Mouse (Mus musculus) midbrain, embryonic 11.5 days (tissue): ENCODE data around the gene Spry1. TPM values are rescaled to one million over a fixed set of nuclear protein-coding genes. Genes with fewer than 3 reads are reported as not detected.
"Not testable (repeated sequence)": the region's sequence is repeated elsewhere in the genome, so short reads cannot be mapped to it uniquely, and the experiment has no call there.

Experiments
- ATAC-seq: fragments of 200-750 bp; cut with Nextera tagmentation; 2 replicates; pipeline ENCODE4 v1.8.0; 2017; ENCODE audit warnings: moderate TSS enrichment, moderate library complexity; ENCODE audit not compliant: low FRiP score
- DNase-seq: peaks from one replicate; pipeline ENCODE4 v3.0.0; 2015; ENCODE audit warnings: low spot score; ENCODE audit errors: missing footprints
- H3K27ac ChIP-seq: fragments of 300-500 bp; sonication (generic); 2 replicates; pipeline ENCODE4 v1.5.1; 2014; ENCODE audit warnings: low read depth, low read length
- H3K27me3 ChIP-seq: fragments of 300-500 bp; sonication (generic); 2 replicates; pipeline ENCODE4 v1.6.1; 2014; ENCODE audit warnings: mild to moderate bottlenecking, low read length, moderate library complexity, mixed read lengths; ENCODE audit not compliant: control insufficient read depth, insufficient read depth
- H3K36me3 ChIP-seq: fragments of 300-500 bp; sonication (generic); 2 replicates; pipeline ENCODE4 v1.6.1; 2014; ENCODE audit warnings: mild to moderate bottlenecking, low read length, moderate library complexity, mixed read lengths; ENCODE audit not compliant: control insufficient read depth, insufficient read depth
- H3K4me1 ChIP-seq: fragments of 300-500 bp; sonication (generic); 2 replicates; pipeline ENCODE4 v1.6.1; 2014; ENCODE audit warnings: low read length; ENCODE audit not compliant: control insufficient read depth, insufficient read depth
- H3K4me2 ChIP-seq: fragments of 300-500 bp; sonication (generic); 2 replicates; pipeline ENCODE4 v1.6.1; 2014; ENCODE audit warnings: mild to moderate bottlenecking, moderate library complexity
- H3K4me3 ChIP-seq: fragments of 300-500 bp; sonication (generic); 2 replicates; pipeline ENCODE4 v1.5.1; 2014; ENCODE audit warnings: low read depth, low read length
- H3K9ac ChIP-seq: fragments of 300-500 bp; sonication (generic); 2 replicates; pipeline ENCODE4 v1.6.1; 2014; ENCODE audit warnings: low read length
- H3K9me3 ChIP-seq: fragments of 300-500 bp; sonication (generic); 2 replicates; pipeline ENCODE4 v1.6.1; 2016; ENCODE audit warnings: low read length; ENCODE audit not compliant: control insufficient read depth
- WGBS: fragments of 180-500 bp; shearing (Covaris S2); extraction: QIAGEN DNeasy Blood & Tissue Kit; methylation state at CpG from one replicate; pipeline ENCODE4 v1.1.7; 2014; 5-methylcytosine and 5-hydroxymethylcytosine counted together
- polyA plus RNA-seq: library from polyadenylated mRNA; unstranded; fragments of >200 nt; fragmentation: Nextera tagmentation; extraction: Ambion mirVana; gene quantifications from 2 replicates; pipeline ENCODE4 v1.2.1, GENCODE M21; 2014

Spry1 gene
- 10.0 and 10.3 TPM in 2 replicates for polyA plus RNA-seq

DNA sequence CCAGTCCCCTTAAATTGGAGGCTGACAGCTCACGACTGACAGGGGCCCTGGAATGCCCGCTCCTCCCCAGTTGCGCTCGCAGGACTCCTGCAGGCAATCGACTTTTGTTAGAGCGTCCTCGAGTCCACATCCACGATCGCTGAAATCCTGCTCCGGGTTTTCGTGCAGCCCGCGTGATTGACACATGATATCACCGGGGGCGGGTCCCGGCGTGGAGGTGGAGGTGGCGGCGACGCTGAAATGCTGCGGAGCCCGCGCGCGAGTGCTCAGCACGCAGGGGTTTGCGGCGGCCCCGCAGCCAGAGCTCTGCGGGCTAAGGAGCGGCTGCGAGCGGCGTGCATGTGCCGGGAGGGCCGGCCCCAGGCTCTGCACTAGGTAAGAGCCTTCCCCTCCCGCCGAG is at the start of gene Spry1:
Gene Spry1, plus strand, starts transcription at position 258 of the 400 bp plus-strand sequence.
- peak within 1 kb of the TSS; percentile 69 for H3K27ac ChIP-seq
- DNase-seq: peak; percentile 100
- peaks cover 11% of the 10 kb centered on the region for H3K27me3 ChIP-seq
- H3K4me2 ChIP-seq: peak within 1 kb of the TSS; percentile 91
- H3K9ac ChIP-seq: peak within 1 kb of the TSS; percentile 83
- peaks cover 3% of the 10 kb centered on the region; the same call in 1 of the 2 replicates for H3K36me3 ChIP-seq
- ATAC-seq: peak; percentile 87
- H3K9me3 ChIP-seq: no peaks in the 10 kb centered on the region
- H3K4me3 ChIP-seq: peak within 1 kb of the TSS; percentile 80
- H3K4me1 ChIP-seq: peaks cover 4% of the 10 kb centered on the region; the same call in 1 of the 2 replicates
- under 1% methylated on average over 38 of the region's 38 CpGs for WGBS

DNA sequence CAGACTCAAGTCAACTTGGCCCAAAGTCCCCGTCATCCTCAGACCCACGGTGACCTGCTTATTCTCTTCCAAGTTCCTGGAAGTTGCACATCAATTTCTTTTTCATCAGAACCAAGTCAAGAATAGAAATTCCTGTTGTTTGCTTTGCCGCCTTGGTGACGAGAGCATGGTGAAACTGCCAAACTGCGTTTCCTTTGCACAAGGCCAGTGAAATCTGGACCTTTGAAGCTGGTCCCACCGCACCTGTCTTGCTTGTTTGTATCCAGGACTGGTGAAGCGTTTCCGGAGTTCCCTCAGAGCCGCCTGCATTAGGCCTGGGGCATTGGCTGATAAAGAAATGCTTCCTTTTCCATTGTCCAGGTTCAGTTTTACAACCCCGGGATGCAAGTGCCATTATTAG is 44.0 kb upstream of the Spry1 start:
- WGBS: 73% methylated on average over 10 of the region's 10 CpGs
- H3K27ac ChIP-seq: no peak overlapping the region
- no peaks in the 10 kb centered on the region for H3K9me3 ChIP-seq
- no peak overlapping the region for H3K4me3 ChIP-seq
- DNase-seq (no peak), ATAC-seq (no peak)
- no peaks in the 10 kb centered on the region for H3K4me1 ChIP-seq
- no peaks in the 10 kb centered on the region for H3K27me3 ChIP-seq
- no peak overlapping the region for H3K4me2 ChIP-seq
- no peak overlapping the region for H3K9ac ChIP-seq
- no peaks in the 10 kb centered on the region for H3K36me3 ChIP-seq

DNA sequence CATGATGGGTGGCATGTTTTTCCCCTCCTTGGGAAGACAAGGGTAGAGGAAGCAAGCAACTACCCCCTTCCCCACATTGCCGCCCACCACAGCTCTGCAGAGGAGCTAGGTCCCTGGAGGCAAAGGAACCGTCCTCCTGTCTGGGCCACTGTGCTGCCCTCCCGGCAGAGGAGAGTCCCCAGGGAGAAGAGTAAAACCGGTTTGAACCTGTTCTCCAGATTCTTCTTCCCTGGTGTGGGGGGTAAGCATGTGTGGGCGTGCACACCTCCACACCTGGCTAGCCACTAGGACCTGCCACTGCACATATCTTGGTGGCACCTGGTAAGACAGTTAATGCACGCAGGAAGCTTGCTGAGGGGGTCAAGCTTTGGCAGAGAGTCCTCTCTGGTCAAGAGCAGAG is 43.2 kb upstream of the Spry1 start:
- H3K27ac ChIP-seq: no peak overlapping the region
- H3K4me3 ChIP-seq: no peak overlapping the region
- H3K4me1 ChIP-seq: no peaks in the 10 kb centered on the region
- H3K4me2 ChIP-seq: no peak overlapping the region
- H3K9me3 ChIP-seq: no peaks in the 10 kb centered on the region
- no peaks in the 10 kb centered on the region for H3K27me3 ChIP-seq
- DNase-seq (no peak), ATAC-seq (no peak)
- 64% methylated on average over 6 of the region's 6 CpGs for WGBS
- H3K9ac ChIP-seq: no peak overlapping the region
- H3K36me3 ChIP-seq: no peaks in the 10 kb centered on the region

DNA sequence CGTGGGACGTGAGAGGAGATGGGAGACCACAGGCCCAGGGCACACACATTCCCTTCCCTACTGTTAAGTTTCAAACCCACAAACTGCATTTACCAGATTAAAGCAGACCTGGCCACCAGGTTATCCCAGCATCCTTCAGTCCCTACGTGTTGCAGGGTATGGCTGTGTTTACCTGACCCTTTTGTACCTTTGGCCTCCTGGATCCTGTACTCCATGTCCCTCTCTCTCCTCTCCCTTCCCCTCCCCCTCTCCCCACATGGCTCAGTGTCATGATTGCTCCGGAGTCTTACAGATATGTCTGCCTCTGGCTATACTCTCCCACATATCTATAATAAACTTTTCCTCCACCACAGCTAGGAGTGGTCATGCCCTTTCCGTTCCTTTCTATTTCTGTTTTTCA is 42.5 kb upstream of the Spry1 start:
- 84% methylated on average over 5 of the region's 5 CpGs for WGBS

DNA sequence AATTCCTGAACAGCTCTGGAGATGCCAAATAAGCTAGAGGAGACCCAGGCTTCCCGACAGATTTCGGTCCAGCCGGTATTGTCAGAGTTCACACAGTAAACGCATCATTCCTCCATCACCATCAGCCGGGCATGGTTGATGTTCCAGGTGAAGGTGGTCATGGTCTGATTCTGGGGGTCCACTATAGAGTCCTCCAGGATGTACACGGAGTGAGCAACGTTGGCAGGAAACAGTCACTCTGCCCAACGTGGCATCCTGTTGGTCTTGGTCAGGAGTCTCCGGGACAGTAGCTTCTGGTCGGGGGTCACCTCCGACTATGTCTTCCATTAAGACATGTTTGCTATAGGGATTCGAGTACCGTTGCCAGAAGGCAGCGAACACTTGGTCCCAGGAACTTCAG is 40.1 kb upstream of the Spry1 start:
- not testable (repeated sequence) for DNase-seq, H3K9ac ChIP-seq, H3K27ac ChIP-seq, H3K4me2 ChIP-seq, H3K4me1 ChIP-seq, H3K4me3 ChIP-seq, H3K27me3 ChIP-seq, ATAC-seq, H3K9me3 ChIP-seq, H3K36me3 ChIP-seq
- 92% methylated on average over 14 of the region's 14 CpGs for WGBS

More for the DNA sequence above, 42.5 kb upstream of the Spry1 start:
- Histone ChIP-seq H3K4me1 (no peaks in the 10 kb centered on the region), H3K4me2 (no peak overlapping the region), H3K9me3 (no peaks in the 10 kb centered on the region), H3K4me3 (no peak overlapping the region), H3K36me3 (no peaks in the 10 kb centered on the region), H3K27me3 (no peaks in the 10 kb centered on the region), H3K27ac (no peak overlapping the region), H3K9ac (no peak overlapping the region)
- DNase-seq: no peak
- ATAC-seq: no peak

DNA sequence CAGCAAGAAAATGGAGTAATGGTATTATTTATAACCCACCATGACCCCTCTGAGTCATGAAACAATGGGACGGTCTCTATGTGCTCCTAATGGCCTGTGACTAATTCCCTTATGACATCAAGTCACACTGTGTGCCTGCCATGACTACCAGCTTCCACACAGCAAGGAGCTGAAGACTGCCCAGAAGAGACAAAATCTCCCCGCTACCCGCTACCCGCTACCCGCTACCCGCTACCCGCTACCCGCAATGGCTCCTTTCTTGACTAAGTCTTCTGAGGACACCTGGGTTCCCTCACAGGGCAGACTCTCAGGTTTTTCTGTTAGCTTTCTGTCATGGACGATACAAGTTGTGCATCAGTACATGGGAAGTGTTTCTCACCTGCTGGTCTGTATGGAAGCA is 37.4 kb upstream of the Spry1 start:
- Histone ChIP-seq H3K9ac (no peak overlapping the region), H3K4me3 (no peak overlapping the region), H3K36me3 (no peaks in the 10 kb centered on the region), H3K9me3 (no peaks in the 10 kb centered on the region), H3K27me3 (no peaks in the 10 kb centered on the region), H3K27ac (no peak overlapping the region), H3K4me1 (peaks cover 6% of the 10 kb centered on the region), H3K4me2 (no peak overlapping the region)
- WGBS: 96% methylated on average over 9 of the region's 9 CpGs
- DNase-seq (no peak), ATAC-seq (no peak)

DNA sequence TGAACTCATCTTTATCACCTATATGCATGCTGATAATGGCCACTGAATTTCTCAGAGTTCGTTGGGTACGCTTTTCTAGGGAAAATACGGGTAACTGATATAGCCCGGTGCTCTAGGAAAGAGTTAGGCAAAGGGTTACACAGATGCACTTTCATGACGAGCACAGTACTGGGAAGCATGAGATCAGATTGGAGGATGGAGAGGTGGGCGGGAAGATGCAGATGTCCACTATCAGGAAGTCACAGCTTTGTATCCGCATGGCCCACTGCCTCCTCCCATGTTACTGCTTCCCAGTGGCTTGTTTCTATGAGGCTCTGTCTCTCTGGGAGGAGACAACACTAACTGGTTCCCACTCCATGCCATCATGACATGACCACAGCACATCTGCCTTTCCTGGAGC is 36.9 kb upstream of the Spry1 start:
- 88% methylated on average over 7 of the region's 7 CpGs for WGBS
- no peak overlapping the region for H3K4me2 ChIP-seq
- ATAC-seq (no peak), DNase-seq (no peak)
- H3K27me3 ChIP-seq: no peaks in the 10 kb centered on the region
- no peak overlapping the region for H3K27ac ChIP-seq
- H3K9ac ChIP-seq: no peak overlapping the region
- H3K4me3 ChIP-seq: no peak overlapping the region
- no peaks in the 10 kb centered on the region for H3K36me3 ChIP-seq
- H3K9me3 ChIP-seq: no peaks in the 10 kb centered on the region
- peaks cover 6% of the 10 kb centered on the region for H3K4me1 ChIP-seq

DNA sequence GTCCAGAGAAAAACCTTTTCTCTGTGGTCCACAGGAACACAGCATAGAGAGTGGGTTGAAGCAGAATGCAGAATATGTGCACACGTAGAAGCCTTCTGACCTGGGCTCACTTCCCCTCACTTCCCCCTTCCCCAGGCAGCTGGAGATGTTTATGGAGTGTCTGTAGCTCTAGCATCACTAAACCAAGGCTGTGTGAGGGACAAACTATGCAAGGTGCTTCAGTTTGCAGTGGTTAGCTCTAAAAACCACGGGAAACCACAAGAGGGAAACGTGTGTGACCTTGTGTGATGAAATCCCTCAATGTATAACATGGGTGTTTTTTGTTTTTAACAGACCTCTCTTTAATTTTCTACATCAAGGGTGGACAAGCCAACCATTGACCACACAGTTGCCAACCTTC is 36.2 kb upstream of the Spry1 start:
- H3K9me3 ChIP-seq: no peaks in the 10 kb centered on the region
- ATAC-seq (no peak), DNase-seq (no peak)
- H3K4me1 ChIP-seq: peaks cover 6% of the 10 kb centered on the region
- no peaks in the 10 kb centered on the region for H3K36me3 ChIP-seq
- WGBS: 90% methylated on average over 3 of the region's 3 CpGs
- H3K9ac ChIP-seq: no peak overlapping the region
- H3K27me3 ChIP-seq: no peaks in the 10 kb centered on the region
- H3K4me2 ChIP-seq: no peak overlapping the region
- no peak overlapping the region for H3K4me3 ChIP-seq
- H3K27ac ChIP-seq: no peak overlapping the region

DNA sequence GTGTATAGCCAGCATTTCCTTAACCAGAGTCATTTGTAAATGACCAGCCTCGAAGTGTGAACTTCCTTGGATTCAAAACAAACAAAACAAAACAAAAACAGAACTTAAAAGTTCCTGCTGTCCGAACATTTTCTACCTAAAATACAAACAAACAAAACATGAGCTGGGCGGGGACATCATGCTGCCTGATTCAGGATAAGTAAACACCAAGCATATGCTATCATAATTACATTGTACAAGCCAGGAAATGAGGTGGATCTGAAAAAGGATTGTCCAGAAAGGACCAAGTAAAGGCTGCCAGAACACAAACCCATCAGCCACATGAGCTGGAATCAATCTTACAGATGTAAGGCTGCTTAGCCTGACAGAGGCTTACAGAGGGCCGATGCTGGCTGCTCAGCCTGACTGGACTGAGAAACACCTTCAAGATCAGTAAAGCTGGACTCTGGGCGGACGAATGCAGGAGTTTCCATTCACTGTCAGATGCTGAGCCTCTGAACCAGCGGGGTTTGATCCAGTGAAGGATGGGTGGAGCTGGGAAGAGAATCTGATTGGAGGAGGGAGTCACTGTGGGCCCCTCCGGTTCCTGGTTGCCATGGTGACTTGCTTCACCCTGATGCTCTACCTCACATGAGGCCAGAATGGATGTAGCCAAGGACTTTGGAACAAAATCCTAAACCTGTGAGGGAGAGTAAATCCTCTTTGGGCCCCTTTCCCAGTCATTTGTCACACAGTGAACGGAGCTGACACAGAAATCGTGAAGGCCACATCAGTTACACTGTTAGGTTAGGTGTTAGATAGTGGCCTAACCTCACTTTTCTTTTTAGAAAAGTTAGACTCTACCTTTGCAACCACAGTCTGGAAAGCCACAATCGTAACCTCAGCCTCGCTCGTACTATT is 34.5 kb upstream of the Spry1 start:
- H3K27ac ChIP-seq: no peak overlapping the region
- no peaks in the 10 kb centered on the region for H3K27me3 ChIP-seq
- WGBS: 51% methylated on average over 13 of the region's 13 CpGs
- H3K9me3 ChIP-seq: no peaks in the 10 kb centered on the region
- no peaks in the 10 kb centered on the region for H3K36me3 ChIP-seq
- H3K4me3 ChIP-seq: no peak overlapping the region
- peaks cover 6% of the 10 kb centered on the region for H3K4me1 ChIP-seq
- peak; percentile 68; the same call in 1 of the 2 replicates for ATAC-seq
- H3K4me2 ChIP-seq: no peak overlapping the region
- peak; percentile 88 for DNase-seq
- H3K9ac ChIP-seq: 0 out of 2 replicates have a peak overlapping the region, but pooled peaks have one; percentile 1
